Mouse (Mus musculus) liver, embryonic 13.5 days (tissue): ENCODE measurements around the gene Ube2c. TPM values are rescaled to one million over a fixed set of nuclear protein-coding genes. Genes with fewer than 3 reads are reported as not detected.

Source experiments
- ATAC-seq: fragments of 200-750 bp; cut with Nextera tagmentation; 2 replicates; pipeline ENCODE4 v1.8.0; 2017; ENCODE audit warnings: low read depth, mild to moderate bottlenecking, moderate number of reproducible peaks, moderate library complexity
- DNase-seq: peaks from one replicate; pipeline ENCODE4 v3.0.0; 2022
- H3K27ac ChIP-seq: fragments of 300-500 bp; sonication (generic); 2 replicates; pipeline ENCODE4 v1.5.1; 2015; ENCODE audit warnings: moderate library complexity, mild to moderate bottlenecking, inconsistent platforms
- H3K27me3 ChIP-seq: fragments of 300-500 bp; sonication (generic); 2 replicates; pipeline ENCODE4 v1.6.1; 2015; ENCODE audit warnings: mild to moderate bottlenecking, inconsistent platforms
- H3K36me3 ChIP-seq: fragments of 300-500 bp; sonication (generic); 2 replicates; pipeline ENCODE4 v1.6.1; 2015; ENCODE audit warnings: mild to moderate bottlenecking, inconsistent platforms
- H3K4me1 ChIP-seq: fragments of 300-500 bp; sonication (generic); replicated peaks from 2 replicates; pipeline ENCODE4 v1.6.1; 2015; ENCODE audit warnings: inconsistent platforms
- H3K4me2 ChIP-seq: fragments of 300-500 bp; sonication (generic); 2 replicates; pipeline ENCODE4 v1.6.1; 2015; ENCODE audit warnings: inconsistent platforms, mild to moderate bottlenecking, moderate library complexity
- H3K4me3 ChIP-seq: fragments of 300-500 bp; sonication (generic); replicated peaks from 2 replicates; pipeline ENCODE4 v1.5.1; 2015; ENCODE audit warnings: mild to moderate bottlenecking, inconsistent platforms
- H3K9ac ChIP-seq: fragments of 300-500 bp; sonication (generic); 2 replicates; pipeline ENCODE4 v1.6.1; 2015; ENCODE audit warnings: mild to moderate bottlenecking, inconsistent platforms
- H3K9me3 ChIP-seq: fragments of 300-500 bp; sonication (generic); replicated peaks from 2 replicates; pipeline ENCODE4 v1.6.1; 2016; ENCODE audit warnings: inconsistent platforms
- WGBS: fragments of 180-500 bp; shearing (Covaris S2); methylation state at CpG from one replicate; pipeline ENCODE4 v1.1.7; 2015; ENCODE audit not compliant: insufficient replicate concordance; 5-methylcytosine and 5-hydroxymethylcytosine counted together
- polyA plus RNA-seq: library from polyadenylated mRNA; unstranded; fragments of >200 nt; fragmentation: Nextera tagmentation; extraction: Ambion mirVana; gene quantifications from 2 replicates; pipeline ENCODE4 v1.2.1, GENCODE M21; 2015

Gene Ube2c
- polyA plus RNA-seq, 1 experiment from 2014 or later: 764 TPM

- DNase-seq: peak; percentile 88
- H3K27me3 ChIP-seq: 0 out of 2 replicates have a peak, but pooled peaks cover 25% of the 10 kb centered on the region
- ATAC-seq: peak; percentile 86
- H3K4me1 ChIP-seq: peaks cover 51% of the 10 kb centered on the region
- WGBS: under 1% methylated on average over 70 of the region's 70 CpGs
- no peaks in the 10 kb centered on the region for H3K9me3 ChIP-seq
- peaks cover 38% of the 10 kb centered on the region for H3K36me3 ChIP-seq
- peak within 1 kb of the TSS; percentile 93 for H3K4me2 ChIP-seq
- peak within 1 kb of the TSS; percentile 97 for H3K9ac ChIP-seq
- peak within 1 kb of the TSS; percentile 89 for H3K27ac ChIP-seq
- H3K4me3 ChIP-seq: peak within 1 kb of the TSS; percentile 91
Observed at GRCm38 (mm10) chr2:164745843-164746479, 23.7 kb upstream of the Ube2c start, which contains the start of the genes Wfdc3 and Dnttip1. Wfdc3 (minus strand) TSS chr2:164745931. Dnttip1 (plus strand) TSS chr2:164745983.

DNA sequence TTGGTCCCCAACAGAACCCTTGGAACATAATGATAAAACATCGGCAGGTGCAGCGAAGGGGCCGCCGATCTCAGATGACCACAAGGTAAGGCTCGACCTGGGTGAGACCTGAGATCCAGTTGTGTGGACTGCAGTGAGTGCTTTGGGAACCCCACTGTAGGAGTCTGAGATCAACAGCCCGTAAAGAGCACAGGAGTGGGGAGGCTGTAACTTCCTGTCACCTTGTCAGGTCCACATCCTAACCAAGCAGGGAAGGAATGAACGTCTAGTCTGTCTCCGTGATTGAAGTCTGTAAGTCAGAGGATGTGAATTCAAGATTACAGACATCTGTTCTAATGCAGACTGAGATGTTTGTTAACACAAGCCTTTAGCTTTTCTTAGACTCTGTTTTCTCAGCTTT lies 23.0 kb upstream of the Ube2c start:
- Histone ChIP-seq H3K36me3 (peaks cover 44% of the 10 kb centered on the region), H3K9me3 (no peaks in the 10 kb centered on the region), H3K27me3 (0 out of 2 replicates have a peak, but pooled peaks cover 20% of the 10 kb centered on the region), H3K9ac (peak overlapping the region; percentile 97), H3K4me2 (peak overlapping the region; percentile 93), H3K4me1 (peaks cover 51% of the 10 kb centered on the region), H3K4me3 (peak overlapping the region; percentile 91), H3K27ac (peak overlapping the region; percentile 89)
- 32% methylated on average over 8 of the region's 8 CpGs for WGBS
- DNase-seq (no peak), ATAC-seq (peak; percentile 32)

GRCm38 (mm10) chr2:164748191-164748590 lies 21.5 kb upstream of the Ube2c start:
- peak overlapping the region; percentile 91 for H3K4me3 ChIP-seq
- DNase-seq (no peak), ATAC-seq (peak; percentile 43)
- H3K4me1 ChIP-seq: peaks cover 52% of the 10 kb centered on the region
- H3K9me3 ChIP-seq: no peaks in the 10 kb centered on the region
- H3K36me3 ChIP-seq: peaks cover 59% of the 10 kb centered on the region
- 0 out of 2 replicates have a peak, but pooled peaks cover 10% of the 10 kb centered on the region for H3K27me3 ChIP-seq
- H3K9ac ChIP-seq: peak overlapping the region; percentile 97
- peak overlapping the region; percentile 89 for H3K27ac ChIP-seq
- WGBS: 61% methylated on average over 4 of the region's 4 CpGs
- H3K4me2 ChIP-seq: peak overlapping the region; percentile 93

DNA sequence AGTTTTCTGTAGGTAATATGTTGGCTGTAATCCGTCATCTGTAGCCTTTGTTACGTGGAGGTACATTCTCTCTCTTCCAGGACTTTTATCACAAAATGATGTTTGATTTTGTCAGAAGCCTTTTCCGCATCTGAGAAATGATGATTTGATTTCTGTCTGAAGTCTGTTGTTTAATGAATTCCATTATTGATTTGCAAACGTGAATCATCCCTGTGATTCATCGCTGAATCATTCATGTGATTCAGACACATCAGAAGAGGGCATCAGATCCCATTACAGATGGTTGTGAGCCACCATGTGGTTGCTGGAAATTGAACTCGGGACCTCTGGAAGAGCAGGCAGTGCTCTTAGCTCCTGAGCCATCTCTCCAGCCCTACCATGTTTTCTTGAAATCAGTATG lies 20.7 kb upstream of the Ube2c start:
- peak overlapping the region; percentile 89 for H3K27ac ChIP-seq
- H3K36me3 ChIP-seq: peaks cover 67% of the 10 kb centered on the region
- peaks cover 50% of the 10 kb centered on the region for H3K4me1 ChIP-seq
- peak overlapping the region; percentile 97; the same call in 1 of the 2 replicates for H3K9ac ChIP-seq
- no peak overlapping the region for H3K4me3 ChIP-seq
- 85% methylated on average over 6 of the region's 6 CpGs for WGBS
- no peak for DNase-seq
- ATAC-seq: no peak
- no peaks in the 10 kb centered on the region for H3K9me3 ChIP-seq
- 0 out of 2 replicates have a peak, but pooled peaks cover 3% of the 10 kb centered on the region for H3K27me3 ChIP-seq
- peak overlapping the region; percentile 93 for H3K4me2 ChIP-seq

- no peaks in the 10 kb centered on the region; the same call in 1 of the 2 replicates for H3K9me3 ChIP-seq
- no peak overlapping the region for H3K9ac ChIP-seq
- no peaks in the 10 kb centered on the region for H3K27me3 ChIP-seq
- ATAC-seq: no peak
- H3K4me3 ChIP-seq: no peak overlapping the region
- WGBS: 90% methylated on average over 2 of the region's 2 CpGs
- peaks cover 50% of the 10 kb centered on the region for H3K4me1 ChIP-seq
- no peak overlapping the region for H3K4me2 ChIP-seq
- H3K36me3 ChIP-seq: peaks cover 99% of the 10 kb centered on the region
- no peak for DNase-seq
- peak overlapping the region; percentile 40; the same call in 1 of the 2 replicates for H3K27ac ChIP-seq
Observed at GRCm38 (mm10) chr2:164752454-164752853, 17.2 kb upstream of the Ube2c start.

DNA sequence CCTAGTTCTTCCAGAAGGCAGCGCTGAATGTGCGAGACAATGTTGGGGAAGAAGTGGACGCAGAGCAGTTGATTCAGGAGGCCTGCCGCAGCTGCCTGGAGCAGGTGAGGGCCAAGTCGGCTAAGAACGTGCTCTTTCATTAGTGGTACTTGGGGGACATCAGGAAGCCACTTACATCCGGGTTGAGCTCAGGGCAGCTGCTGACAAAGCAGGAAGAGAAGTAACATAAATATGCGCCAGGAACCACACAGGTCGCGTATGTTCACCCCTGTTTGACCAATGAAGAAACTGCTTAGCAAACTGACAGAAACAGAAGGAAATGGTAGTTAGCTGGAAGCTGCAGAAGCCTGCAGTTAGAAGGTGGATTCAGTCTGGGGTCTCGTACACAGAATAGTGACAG lies 15.6 kb upstream of the Ube2c start:
- no peak for DNase-seq
- no peak overlapping the region for H3K4me2 ChIP-seq
- H3K4me1 ChIP-seq: peaks cover 51% of the 10 kb centered on the region
- no peak overlapping the region for H3K4me3 ChIP-seq
- H3K9ac ChIP-seq: 0 out of 2 replicates have a peak overlapping the region, but pooled peaks have one; percentile 27
- peak overlapping the region; percentile 98; the same call in 1 of the 2 replicates for H3K27ac ChIP-seq
- 67% methylated on average over 11 of the region's 11 CpGs for WGBS
- H3K27me3 ChIP-seq: no peaks in the 10 kb centered on the region
- H3K9me3 ChIP-seq: no peaks in the 10 kb centered on the region; the same call in 1 of the 2 replicates
- peaks cover 97% of the 10 kb centered on the region for H3K36me3 ChIP-seq
- ATAC-seq: no peak

GRCm38 (mm10) chr2:164754800-164755199 lies 14.9 kb upstream of the Ube2c start:
- Histone ChIP-seq H3K27me3 (no peaks in the 10 kb centered on the region), H3K4me1 (peaks cover 55% of the 10 kb centered on the region), H3K4me2 (no peak overlapping the region), H3K27ac (peak overlapping the region; percentile 98), H3K9me3 (no peaks in the 10 kb centered on the region; the same call in 1 of the 2 replicates), H3K36me3 (peaks cover 97% of the 10 kb centered on the region), H3K4me3 (no peak overlapping the region), H3K9ac (peak overlapping the region; percentile 39; the same call in 1 of the 2 replicates)
- ATAC-seq (no peak), DNase-seq (no peak)
- WGBS: 80% methylated on average over 2 of the region's 2 CpGs

- ATAC-seq: no peak
- Histone ChIP-seq H3K4me3 (no peak overlapping the region), H3K27ac (peak overlapping the region; percentile 98), H3K27me3 (no peaks in the 10 kb centered on the region), H3K9ac (peak overlapping the region; percentile 68), H3K4me1 (peaks cover 82% of the 10 kb centered on the region), H3K9me3 (no peaks in the 10 kb centered on the region; the same call in 1 of the 2 replicates), H3K36me3 (peaks cover 94% of the 10 kb centered on the region), H3K4me2 (peak overlapping the region; percentile 56)
- 90% methylated on average over 11 of the region's 11 CpGs for WGBS
- no peak for DNase-seq
Observed at GRCm38 (mm10) chr2:164757841-164758240, 11.9 kb upstream of the Ube2c start.

DNA sequence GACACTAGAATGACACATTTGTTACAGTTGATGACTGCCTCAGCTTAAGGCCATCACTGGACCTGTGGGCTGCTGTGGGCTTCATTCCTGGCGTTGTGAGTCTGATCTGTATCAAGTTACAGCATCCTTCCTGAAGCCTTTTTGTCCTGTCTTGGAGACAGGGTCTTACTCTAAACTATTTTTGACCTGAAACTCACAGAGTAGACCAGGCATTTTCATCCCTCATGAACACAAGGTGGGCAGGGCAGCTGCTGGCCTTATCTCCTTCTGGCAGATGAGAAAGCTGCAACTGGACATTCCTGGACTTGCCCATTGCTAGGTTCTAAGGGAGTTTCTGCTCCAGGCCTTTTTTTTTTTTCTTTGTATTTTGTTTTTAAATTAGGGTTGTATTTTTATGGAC lies 11.0 kb upstream of the Ube2c start:
- 43% methylated on average over 1 of the region's 1 CpGs for WGBS
- peak overlapping the region; percentile 98 for H3K27ac ChIP-seq
- DNase-seq: peak; percentile 67
- H3K9ac ChIP-seq: peak overlapping the region; percentile 68
- H3K4me2 ChIP-seq: peak overlapping the region; percentile 56
- H3K27me3 ChIP-seq: no peaks in the 10 kb centered on the region
- H3K4me1 ChIP-seq: peaks cover 89% of the 10 kb centered on the region
- H3K9me3 ChIP-seq: no peaks in the 10 kb centered on the region; the same call in 1 of the 2 replicates
- peak; percentile 71 for ATAC-seq
- 0 out of 2 replicates have a peak overlapping the region, but pooled peaks have one; percentile 4 for H3K4me3 ChIP-seq
- peaks cover 94% of the 10 kb centered on the region for H3K36me3 ChIP-seq

GRCm38 (mm10) chr2:164760059-164760833 lies 9.5 kb upstream of the Ube2c start:
- ATAC-seq (peak; percentile 74), DNase-seq (peak; percentile 78)
- Histone ChIP-seq H3K4me1 (peaks cover 82% of the 10 kb centered on the region), H3K27ac (peak overlapping the region; percentile 98), H3K36me3 (peaks cover 89% of the 10 kb centered on the region), H3K4me3 (peak overlapping the region; percentile 29), H3K9me3 (no peaks in the 10 kb centered on the region; the same call in 1 of the 2 replicates), H3K9ac (peak overlapping the region; percentile 68), H3K27me3 (no peaks in the 10 kb centered on the region), H3K4me2 (peak overlapping the region; percentile 56)
- WGBS: 44% methylated on average over 4 of the region's 4 CpGs

GRCm38 (mm10) chr2:164761502-164761901 lies 8.2 kb upstream of the Ube2c start:
- peak overlapping the region; percentile 68 for H3K9ac ChIP-seq
- peaks cover 89% of the 10 kb centered on the region for H3K36me3 ChIP-seq
- WGBS: 65% methylated on average over 2 of the region's 2 CpGs
- H3K4me3 ChIP-seq: no peak overlapping the region
- H3K4me1 ChIP-seq: peaks cover 81% of the 10 kb centered on the region
- ATAC-seq (peak; percentile 90), DNase-seq (peak; percentile 75)
- H3K9me3 ChIP-seq: no peaks in the 10 kb centered on the region; the same call in 1 of the 2 replicates
- peak overlapping the region; percentile 98 for H3K27ac ChIP-seq
- H3K4me2 ChIP-seq: peak overlapping the region; percentile 56
- no peaks in the 10 kb centered on the region for H3K27me3 ChIP-seq
